Mouse (Mus musculus) brain, adult 2 months (tissue): ENCODE results near the gene Creb3l2.
"Not testable (repeated sequence)": the region's sequence is repeated elsewhere in the genome, so short reads cannot be mapped to it uniquely, and the experiment has no call there.

Experiments used
- DNase-seq: peaks from one replicate; pipeline ENCODE4 v3.0.0; 2011; ENCODE audit warnings: low read depth, low spot score

The Creb3l2 gene

DNA sequence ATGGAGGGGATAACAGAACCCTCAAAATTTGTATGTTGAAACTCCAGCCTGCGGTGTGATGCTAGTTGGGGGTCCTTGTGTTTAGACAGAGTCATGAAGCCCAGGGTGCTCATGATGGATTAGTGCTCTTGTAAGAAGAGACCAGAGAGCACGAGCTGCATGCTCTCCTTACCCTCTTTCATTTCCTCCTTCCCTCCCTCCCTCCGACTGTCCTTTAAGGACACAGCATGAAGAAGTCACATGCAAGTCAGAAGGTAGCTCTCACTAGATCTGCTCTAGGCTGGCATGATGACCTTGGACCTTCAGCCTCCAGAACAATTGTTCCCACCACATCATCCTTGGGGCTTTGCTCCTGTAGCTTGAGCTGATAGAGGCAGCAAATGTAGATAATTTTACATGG is 30.2 kb downstream of the Creb3l2 start:
- no peak for DNase-seq

GRCm38 (mm10) chr6:37409829-37410228 is 32.1 kb downstream of the Creb3l2 start:
- DNase-seq: no peak

DNA sequence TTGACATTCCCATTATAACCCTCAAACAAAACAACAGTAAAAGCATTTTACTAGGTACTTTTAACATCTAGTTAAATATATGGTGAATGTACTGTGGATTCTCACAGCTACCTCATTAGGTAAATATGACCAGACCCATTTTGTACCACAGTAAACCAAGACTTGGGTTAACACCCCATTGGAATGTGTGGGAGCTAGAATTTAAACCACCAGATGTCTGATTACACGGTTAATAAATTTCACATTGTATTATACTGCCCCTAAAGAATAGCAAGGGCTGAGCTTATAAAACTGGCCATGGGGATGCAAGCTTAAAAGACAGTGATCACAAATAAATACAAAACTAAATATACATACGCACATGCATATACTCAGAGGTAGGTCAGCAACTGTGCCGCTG is 34.1 kb downstream of the Creb3l2 start:
- no peak for DNase-seq

GRCm38 (mm10) chr6:37406903-37407302 is 35.0 kb downstream of the Creb3l2 start:
- no peak for DNase-seq

DNA sequence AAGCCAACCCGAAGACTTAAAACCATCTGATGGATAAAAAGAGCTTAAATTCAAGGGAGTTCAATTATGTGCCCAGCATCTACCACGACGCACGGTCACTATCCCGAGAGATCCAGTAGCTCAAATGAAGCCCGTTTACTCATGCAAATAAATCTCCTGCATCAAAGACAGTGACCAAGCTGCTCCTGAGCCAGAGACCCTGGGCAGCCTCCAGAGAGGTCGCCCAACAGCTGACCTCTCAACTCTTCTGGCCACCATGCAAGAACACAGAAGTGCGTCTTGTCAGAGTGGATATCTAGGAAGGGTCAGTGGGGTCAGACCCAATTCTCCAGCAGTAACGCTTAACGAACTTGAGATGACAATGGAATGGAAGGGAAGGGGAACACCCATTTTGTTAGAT is 35.9 kb downstream of the Creb3l2 start:
- DNase-seq: no peak

DNA sequence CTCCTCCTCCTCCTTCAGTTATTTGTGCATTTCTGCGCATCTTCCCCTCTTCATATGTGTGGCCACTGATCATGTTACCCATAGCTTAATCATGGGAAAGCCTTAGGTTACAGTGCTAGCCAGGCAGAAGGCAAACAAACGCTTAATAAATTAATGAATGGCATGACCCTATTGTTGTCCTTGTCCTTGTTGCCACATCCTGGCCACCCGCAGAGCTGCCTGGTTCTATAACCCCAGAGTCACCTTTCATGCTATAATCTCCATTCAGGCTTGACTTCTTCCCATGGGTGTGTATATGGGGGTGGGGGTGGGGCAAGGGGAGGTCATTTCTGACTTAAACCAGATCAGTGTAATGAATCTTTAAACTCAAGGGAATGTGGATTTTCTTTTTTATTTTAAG is 37.6 kb downstream of the Creb3l2 start:
- DNase-seq: no peak

- no peak for DNase-seq
Measured at GRCm38 (mm10) chr6:37401928-37402327, 40.0 kb downstream of the Creb3l2 start.

GRCm38 (mm10) chr6:37400866-37401525 is 41.0 kb downstream of the Creb3l2 start:
- DNase-seq: peak; percentile 43

DNA sequence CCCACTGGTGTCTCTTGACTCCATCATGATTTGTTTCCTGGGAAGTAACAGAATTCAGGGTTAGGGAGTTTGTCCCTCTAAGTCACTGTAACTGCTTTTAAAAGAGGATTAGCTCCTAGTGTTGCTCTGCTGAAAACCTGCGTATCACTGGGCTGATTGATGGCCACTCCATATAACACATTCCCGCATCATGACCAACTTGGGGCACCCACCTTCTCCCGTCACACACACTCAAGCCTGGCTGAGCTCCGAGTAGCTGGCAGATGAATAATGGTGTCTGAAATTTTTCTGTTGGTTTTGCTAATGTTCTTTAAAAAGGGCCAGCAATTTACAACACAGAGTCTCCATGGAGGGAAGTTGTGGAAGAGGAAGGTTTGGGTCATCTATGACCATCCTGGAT is 41.8 kb downstream of the Creb3l2 start:
- DNase-seq: no peak

DNA sequence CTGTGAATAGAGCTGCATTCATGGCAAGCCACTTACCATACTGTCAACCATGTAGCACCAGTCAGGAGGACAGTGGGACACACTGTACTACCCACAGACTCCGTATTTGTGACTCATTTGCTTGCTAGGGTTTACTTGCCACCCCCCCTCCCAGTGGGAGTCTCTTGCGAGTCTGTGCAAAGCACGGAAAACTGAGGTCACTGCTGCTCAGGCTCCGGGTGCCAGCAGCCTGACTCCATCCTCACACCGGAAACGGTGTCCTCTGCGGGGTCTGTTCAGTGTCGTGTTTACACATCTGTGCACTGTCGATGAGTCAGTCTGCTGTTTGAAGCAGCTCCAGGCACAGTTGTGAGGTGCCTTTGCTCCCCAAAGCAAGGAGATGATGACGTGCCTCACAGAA is 43.0 kb downstream of the Creb3l2 start:
- peak; percentile 79 for DNase-seq

- DNase-seq: no peak
Measured at GRCm38 (mm10) chr6:37397973-37398372, 44.0 kb downstream of the Creb3l2 start.

GRCm38 (mm10) chr6:37397254-37397653 is 44.7 kb downstream of the Creb3l2 start:
- DNase-seq: no peak

DNA sequence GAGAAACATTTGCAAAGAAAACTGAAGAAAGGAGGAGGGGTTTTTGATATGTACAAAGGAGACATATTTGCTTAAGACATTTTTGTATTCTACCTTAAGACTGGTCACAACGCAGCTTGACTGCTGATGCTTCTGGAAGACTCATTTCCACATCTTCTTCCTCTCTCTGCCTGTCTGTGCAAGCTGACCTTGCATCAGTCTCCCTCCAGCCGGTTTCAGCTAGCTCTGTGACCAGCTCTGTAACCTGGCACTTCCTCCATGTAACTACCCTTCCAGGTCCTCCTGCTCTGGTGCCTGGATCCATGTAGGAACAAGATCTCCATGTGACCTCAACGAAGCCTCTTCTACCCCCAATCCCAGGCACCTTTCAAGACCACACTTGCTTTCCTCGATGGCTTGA is 45.8 kb downstream of the Creb3l2 start:
- DNase-seq: no peak

DNA sequence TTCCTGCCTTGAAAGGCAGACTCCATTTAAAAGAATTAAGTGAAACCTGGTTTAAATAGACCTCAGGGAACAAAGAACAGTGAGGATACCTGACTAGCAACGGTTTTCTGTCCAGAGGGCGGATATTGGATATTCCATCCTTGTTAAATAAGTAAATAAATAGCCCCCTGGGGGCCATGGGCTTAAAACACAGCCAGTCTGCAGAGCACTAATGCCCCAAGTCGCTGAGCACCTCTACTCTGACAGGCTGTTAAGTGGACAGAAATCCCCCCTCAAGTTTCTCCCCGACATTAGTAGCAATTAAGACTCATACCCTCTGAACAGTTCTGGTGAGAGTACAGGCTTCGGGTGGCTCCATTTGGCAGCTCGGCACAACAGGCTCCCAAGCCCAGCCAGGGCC is 48.7 kb downstream of the Creb3l2 start:
- DNase-seq: no peak

GRCm38 (mm10) chr6:37392262-37392661 is 49.7 kb downstream of the Creb3l2 start:
- DNase-seq: no peak

GRCm38 (mm10) chr6:37391313-37391712 is 50.6 kb downstream of the Creb3l2 start:
- no peak for DNase-seq

GRCm38 (mm10) chr6:37388960-37389359 is 53.0 kb downstream of the Creb3l2 start:
- no peak for DNase-seq

- DNase-seq: no peak
Measured at GRCm38 (mm10) chr6:37388501-37388900, 53.4 kb downstream of the Creb3l2 start.

- DNase-seq: no peak
Measured at GRCm38 (mm10) chr6:37387281-37387680, 54.7 kb downstream of the Creb3l2 start.

DNA sequence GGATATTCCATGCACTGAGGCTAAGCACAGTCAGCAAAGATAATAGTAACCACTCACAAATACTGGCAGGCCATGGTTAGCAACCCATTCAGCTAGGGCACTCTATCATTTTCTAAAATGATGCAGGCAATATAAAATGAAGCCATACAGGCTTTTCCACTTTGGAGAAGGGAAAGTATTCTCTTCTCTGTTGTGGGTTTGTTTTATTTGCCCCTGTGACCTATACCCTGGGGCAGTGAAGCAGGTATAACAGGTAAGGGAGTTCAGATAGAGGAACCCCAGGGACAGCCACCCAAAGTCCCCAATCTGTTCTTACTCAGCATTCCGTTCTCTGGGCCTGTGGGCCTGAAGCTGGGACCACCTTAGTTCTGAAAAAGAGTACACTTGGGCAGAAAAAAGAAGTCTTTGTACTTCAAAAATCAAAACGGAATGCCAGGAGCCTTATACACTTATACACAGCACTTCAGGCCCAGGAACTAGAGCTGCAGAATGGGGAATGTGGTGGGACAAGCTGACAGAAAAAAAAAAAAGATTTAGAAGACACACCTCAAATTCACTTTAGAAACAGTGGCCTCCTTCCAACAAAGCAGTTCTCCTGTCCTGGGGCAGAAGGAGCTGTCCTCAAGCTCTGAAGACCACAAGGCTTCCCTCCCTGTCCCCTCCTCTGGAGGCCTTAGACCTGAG is 56.2 kb downstream of the Creb3l2 start:
- DNase-seq: no peak

- DNase-seq: no peak
Measured at GRCm38 (mm10) chr6:37382761-37383160, 59.2 kb downstream of the Creb3l2 start.

GRCm38 (mm10) chr6:37377836-37378580 is 63.9 kb downstream of the Creb3l2 start:
- DNase-seq: no peak

DNA sequence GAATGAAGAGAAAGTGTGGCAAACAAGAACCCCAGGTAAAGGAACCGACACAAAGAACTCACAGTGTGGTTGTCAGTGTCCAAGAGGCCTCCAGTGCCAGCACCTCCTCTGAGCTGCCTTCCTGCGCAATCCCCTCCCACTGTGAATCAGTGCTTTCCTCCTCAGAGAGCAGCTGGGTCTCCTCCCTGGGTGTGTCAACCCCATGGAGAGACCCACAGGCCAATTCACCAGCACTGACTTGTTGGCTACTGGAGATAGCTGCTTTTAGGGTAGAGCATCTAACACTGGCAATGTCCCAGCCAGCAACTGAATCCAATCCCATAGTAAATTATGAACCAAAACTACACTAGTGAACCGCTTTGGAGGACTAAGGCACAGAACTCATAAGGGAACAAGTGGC is 64.6 kb downstream of the Creb3l2 start:
- not testable (repeated sequence) for DNase-seq
